Mouse (Mus musculus) brain, embryonic 14.5 days (tissue): ENCODE measurements at regions not wholly inside any gene's neighbourhood (a gene's known extent, or its start where the extent isn't known, plus 50 kb on each side); places are given as distances from the start of the nearest gene placed in this dataset.

Experiments
- CTCF ChIP-seq: fragments of 200-500 bp; IDR thresholded peaks from 2 replicates; pipeline ENCODE4 v1.5.1; 2012; ENCODE audit warnings: inconsistent platforms, mild to moderate bottlenecking, moderate library complexity, borderline replicate concordance; ENCODE audit not compliant: insufficient read depth, insufficient read length; ENCODE audit errors: extremely low read depth
- POLR2A ChIP-seq: fragments of 200-500 bp; IDR thresholded peaks from 2 replicates; pipeline ENCODE4 v1.6.1; 2012; ENCODE audit warnings: mild to moderate bottlenecking, inconsistent platforms, borderline replicate concordance; ENCODE audit not compliant: poor library complexity, insufficient read depth, insufficient read length, severe bottlenecking; ENCODE audit errors: extremely low read depth

GRCm38 (mm10) chr10:65081638-65082037, 991.6 kb upstream of the Lrrtm3 start:
- TF ChIP-seq CTCF: no peak
- no peak for TF ChIP-seq POLR2A
